Mouse (Mus musculus) forebrain, postnatal 0 days (tissue): ENCODE data around the gene Rgl2. TPM values are rescaled to one million over a fixed set of nuclear protein-coding genes. Genes with fewer than 3 reads are reported as not detected.

Experiments used
- ATAC-seq: fragments of 200-750 bp; cut with Nextera tagmentation; 2 replicates; pipeline ENCODE4 v1.8.0; 2017; ENCODE audit warnings: mild to moderate bottlenecking, moderate library complexity
- DNase-seq: peaks from one replicate; pipeline ENCODE4 v3.0.0-alpha.2; 2015
- H3K27ac ChIP-seq: fragments of 300-500 bp; sonication (generic); 2 replicates; pipeline ENCODE4 v1.5.1; 2014; ENCODE audit warnings: low read depth, mild to moderate bottlenecking, antibody characterized with exemption, low read length, moderate library complexity, mixed read lengths
- H3K27me3 ChIP-seq: fragments of 300-500 bp; sonication (generic); 2 replicates; pipeline ENCODE4 v1.6.1; 2014; ENCODE audit warnings: mild to moderate bottlenecking, low read length, mixed read lengths; ENCODE audit not compliant: insufficient read depth
- H3K36me3 ChIP-seq: fragments of 300-500 bp; sonication (generic); 2 replicates; pipeline ENCODE4 v1.6.1; 2014; ENCODE audit warnings: mild to moderate bottlenecking, moderate library complexity; ENCODE audit not compliant: insufficient read depth
- H3K4me1 ChIP-seq: fragments of 300-500 bp; sonication (generic); 2 replicates; pipeline ENCODE4 v1.6.1; 2014; ENCODE audit warnings: antibody characterized with exemption; ENCODE audit not compliant: insufficient read depth
- H3K4me2 ChIP-seq: fragments of 300-500 bp; sonication (generic); 2 replicates; pipeline ENCODE4 v1.6.1; 2014; ENCODE audit warnings: low read depth, mild to moderate bottlenecking, moderate library complexity
- H3K4me3 ChIP-seq: fragments of 300-500 bp; sonication (generic); 2 replicates; pipeline ENCODE4 v1.5.1; 2014; ENCODE audit warnings: low read depth, low read length, mixed read lengths
- H3K9ac ChIP-seq: fragments of 300-500 bp; sonication (generic); 2 replicates; pipeline ENCODE4 v1.6.1; 2014; ENCODE audit warnings: mild to moderate bottlenecking
- H3K9me3 ChIP-seq: fragments of 300-500 bp; sonication (generic); 2 replicates; pipeline ENCODE4 v1.6.1; 2016; ENCODE audit warnings: low read length
- CTCF ChIP-seq: sonication (generic); IDR thresholded peaks from 2 replicates; pipeline ENCODE4 v1.5.1; 2016; ENCODE audit warnings: antibody characterized with exemption, control low read depth, low read depth
- WGBS: fragments of 180-500 bp; shearing (Covaris S2); extraction: QIAGEN DNeasy Blood & Tissue Kit; methylation state at CpG from one replicate; pipeline ENCODE4 v1.1.7; 2014; 5-methylcytosine and 5-hydroxymethylcytosine counted together
- polyA plus RNA-seq: library from polyadenylated mRNA; unstranded; fragments of >200 nt; fragmentation: Nextera tagmentation; extraction: Ambion mirVana; gene quantifications from 2 replicates; pipeline ENCODE4 v1.2.1, GENCODE M21; 2015
- total RNA-seq: library from RNA; depleted of rRNA; stranded (reverse); fragments of >200 nt; gene quantifications from 2 replicates; pipeline ENCODE4 v1.2.3, GENCODE M21; 2014

Rgl2 gene
- total and polyA plus RNA-seq, 2 experiments from 2014 or later, result 27.1 to 75.7 TPM

DNA sequence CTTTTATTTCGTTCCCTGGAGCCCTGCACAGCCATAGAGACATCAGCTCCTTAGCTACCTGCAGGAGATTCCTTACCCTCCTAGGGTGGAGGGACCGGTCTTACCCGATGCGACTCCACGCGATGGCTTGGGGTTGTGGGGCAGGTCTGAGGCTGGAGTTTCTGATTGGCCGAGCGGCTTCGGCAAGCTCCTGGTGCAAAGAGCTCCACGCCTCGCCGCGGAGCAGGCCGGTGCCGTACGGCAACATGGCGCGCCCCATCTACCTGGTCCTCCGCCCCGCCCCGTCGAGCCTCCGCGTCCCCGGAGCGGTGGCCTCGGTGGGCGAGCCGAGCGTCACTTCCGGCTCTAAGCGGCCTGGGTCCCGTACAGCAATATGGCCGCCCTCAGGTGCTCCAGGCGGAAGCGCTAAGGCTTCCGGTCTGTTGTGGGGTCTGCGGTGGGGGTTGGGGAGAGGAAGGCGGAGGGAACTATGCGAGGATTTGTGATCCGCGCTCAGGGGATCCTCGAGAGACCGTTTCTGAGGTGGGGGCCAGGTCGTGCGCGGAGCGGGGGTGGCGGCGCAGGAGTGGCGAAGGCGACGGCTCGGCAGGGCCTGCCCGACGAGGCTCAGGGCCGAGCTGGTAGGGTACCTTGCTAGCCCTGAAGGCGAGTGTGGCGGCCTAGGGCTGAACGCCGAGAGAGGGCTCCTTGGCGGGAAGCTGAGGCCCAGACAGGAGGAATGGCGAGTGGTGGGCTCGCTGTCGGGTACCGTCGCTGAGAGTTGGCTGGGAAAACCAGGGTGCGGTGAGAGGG is 20.1 kb upstream of the Rgl2 start, which contains the start of gene Daxx:
Daxx (plus strand) TSS at position 338 of the 792 bp plus-strand sequence.
- Histone ChIP-seq H3K36me3 (peaks cover 29% of the 10 kb centered on the region), H3K9me3 (no peaks in the 10 kb centered on the region), H3K9ac (peak within 1 kb of the TSS; percentile 90), H3K27ac (peak within 1 kb of the TSS; percentile 91), H3K27me3 (no peaks in the 10 kb centered on the region), H3K4me2 (peak within 1 kb of the TSS; percentile 77), H3K4me3 (peak within 1 kb of the TSS; percentile 80), H3K4me1 (peaks cover 7% of the 10 kb centered on the region; the same call in 1 of the 2 replicates)
- ATAC-seq (peak; percentile 97), DNase-seq (peak; percentile 99)
- TF ChIP-seq CTCF, result no peak; the same call in 1 of the 2 replicates
- WGBS, result 2% methylated on average over 63 of the region's 68 CpGs

GRCm38 (mm10) chr17:33909869-33910250 is 19.5 kb upstream of the Rgl2 start:
- H3K9ac ChIP-seq, result peak overlapping the region; percentile 90
- ATAC-seq (no peak), DNase-seq (peak; percentile 33)
- peak overlapping the region; percentile 91 for H3K27ac ChIP-seq
- under 1% methylated on average over 14 of the region's 14 CpGs for WGBS
- no peaks in the 10 kb centered on the region for H3K27me3 ChIP-seq
- H3K4me3 ChIP-seq, result peak overlapping the region; percentile 80
- no peak for TF ChIP-seq CTCF
- peaks cover 7% of the 10 kb centered on the region; the same call in 1 of the 2 replicates for H3K4me1 ChIP-seq
- peaks cover 35% of the 10 kb centered on the region for H3K36me3 ChIP-seq
- no peaks in the 10 kb centered on the region for H3K9me3 ChIP-seq
- peak overlapping the region; percentile 77 for H3K4me2 ChIP-seq

DNA sequence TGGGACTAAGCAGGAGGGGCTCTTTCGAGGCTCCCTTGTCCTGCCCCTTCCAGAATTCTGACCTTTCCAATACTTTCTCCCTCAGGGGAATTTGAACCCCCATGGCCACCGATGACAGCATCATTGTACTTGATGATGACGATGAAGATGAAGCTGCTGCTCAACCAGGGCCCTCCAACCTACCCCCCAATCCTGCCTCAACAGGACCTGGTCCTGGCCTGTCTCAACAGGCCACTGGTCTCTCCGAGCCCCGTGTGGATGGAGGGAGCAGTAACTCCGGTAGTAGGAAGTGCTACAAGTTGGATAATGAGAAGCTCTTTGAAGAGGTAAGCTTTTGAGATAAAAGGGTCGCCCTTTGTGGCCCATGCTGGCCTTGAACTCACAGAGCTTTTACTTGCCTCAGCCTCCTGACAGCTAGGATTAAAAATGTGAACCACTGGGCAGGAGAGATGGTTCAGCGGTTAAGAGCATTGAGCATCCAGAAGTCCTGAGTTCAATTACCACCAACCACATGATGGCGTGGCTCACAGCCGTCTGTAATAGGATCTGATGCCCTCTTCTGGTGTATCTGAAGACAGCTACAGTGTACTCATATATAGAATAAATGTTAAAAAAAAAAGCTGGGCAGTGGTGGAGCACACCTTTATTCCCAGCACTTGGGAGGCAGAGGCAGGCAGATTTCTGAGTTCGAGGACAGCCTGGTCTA is 18.8 kb upstream of the Rgl2 start:
- Histone ChIP-seq H3K4me3 (peak overlapping the region; percentile 80), H3K36me3 (peaks cover 39% of the 10 kb centered on the region), H3K4me1 (peaks cover 7% of the 10 kb centered on the region; the same call in 1 of the 2 replicates), H3K4me2 (peak overlapping the region; percentile 77), H3K9me3 (no peaks in the 10 kb centered on the region), H3K27me3 (no peaks in the 10 kb centered on the region), H3K9ac (peak overlapping the region; percentile 90; the same call in 1 of the 2 replicates), H3K27ac (no peak overlapping the region)
- no peak for DNase-seq
- peak; percentile 39 for TF ChIP-seq CTCF
- no peak for ATAC-seq
- 51% methylated on average over 11 of the region's 11 CpGs for WGBS

DNA sequence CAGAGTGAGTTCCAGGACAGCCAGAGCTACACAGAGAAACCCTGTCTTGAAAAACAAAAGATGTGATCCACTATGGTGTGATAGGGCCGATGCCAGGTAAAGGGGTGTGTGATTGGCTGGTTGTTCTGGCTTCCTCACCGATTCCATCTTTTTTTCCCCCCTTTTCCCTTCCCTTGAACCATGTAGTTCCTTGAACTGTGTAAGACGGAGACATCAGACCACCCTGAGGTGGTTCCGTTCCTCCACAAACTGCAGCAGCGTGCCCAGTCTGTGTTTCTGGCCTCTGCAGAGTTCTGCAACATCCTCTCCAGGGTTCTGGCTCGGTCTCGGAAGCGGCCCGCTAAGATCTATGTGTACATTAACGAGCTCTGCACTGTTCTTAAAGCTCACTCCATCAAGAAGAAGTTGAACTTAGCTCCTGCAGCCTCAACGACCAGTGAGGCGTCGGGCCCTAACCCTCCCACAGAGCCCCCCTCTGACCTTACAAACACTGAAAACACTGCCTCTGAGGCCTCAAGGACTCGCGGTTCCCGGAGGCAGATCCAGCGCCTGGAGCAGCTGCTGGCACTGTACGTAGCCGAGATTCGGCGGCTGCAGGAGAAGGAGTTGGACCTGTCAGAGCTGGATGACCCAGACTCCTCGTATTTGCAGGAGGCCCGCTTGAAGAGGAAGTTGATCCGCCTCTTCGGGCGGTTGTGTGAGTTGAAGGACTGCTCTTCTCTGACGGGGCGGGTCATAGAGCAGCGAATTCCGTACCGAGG is 18.1 kb upstream of the Rgl2 start:
- Histone ChIP-seq H3K4me3 (no peak overlapping the region), H3K36me3 (peaks cover 39% of the 10 kb centered on the region), H3K9me3 (no peaks in the 10 kb centered on the region), H3K27me3 (no peaks in the 10 kb centered on the region), H3K4me2 (no peak overlapping the region), H3K4me1 (peaks cover 7% of the 10 kb centered on the region; the same call in 1 of the 2 replicates), H3K9ac (no peak overlapping the region), H3K27ac (no peak overlapping the region)
- no peak for TF ChIP-seq CTCF
- 89% methylated on average over 31 of the region's 31 CpGs for WGBS
- DNase-seq (no peak), ATAC-seq (no peak)

DNA sequence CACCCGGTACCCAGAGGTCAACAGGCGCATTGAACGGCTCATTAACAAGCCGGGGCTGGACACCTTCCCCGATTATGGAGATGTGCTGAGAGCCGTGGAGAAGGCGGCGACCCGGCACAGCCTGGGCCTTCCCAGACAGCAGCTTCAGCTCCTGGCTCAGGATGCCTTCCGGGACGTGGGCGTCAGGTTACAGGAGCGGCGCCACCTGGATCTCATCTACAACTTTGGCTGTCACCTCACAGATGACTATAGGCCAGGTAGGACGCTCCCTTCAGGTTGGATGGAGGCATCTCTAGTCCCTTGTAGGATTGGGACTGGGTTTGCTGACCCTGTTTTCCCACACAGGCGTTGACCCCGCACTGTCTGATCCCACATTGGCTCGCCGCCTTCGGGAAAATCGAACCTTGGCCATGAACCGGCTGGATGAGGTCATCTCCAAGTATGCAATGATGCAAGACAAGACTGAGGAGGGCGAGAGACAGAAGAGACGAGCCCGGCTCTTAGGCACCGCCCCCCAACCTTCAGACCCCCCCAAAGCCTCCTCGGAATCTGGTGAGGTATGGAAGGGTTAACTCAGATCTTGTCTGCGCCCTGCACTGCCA is 17.4 kb upstream of the Rgl2 start:
- no peak for ATAC-seq
- no peak overlapping the region for H3K9ac ChIP-seq
- no peak overlapping the region for H3K27ac ChIP-seq
- no peak for DNase-seq
- no peaks in the 10 kb centered on the region for H3K9me3 ChIP-seq
- H3K27me3 ChIP-seq, result no peaks in the 10 kb centered on the region
- TF ChIP-seq CTCF, result no peak
- H3K4me3 ChIP-seq, result no peak overlapping the region
- H3K4me2 ChIP-seq, result no peak overlapping the region
- 92% methylated on average over 28 of the region's 28 CpGs for WGBS
- H3K4me1 ChIP-seq, result peaks cover 7% of the 10 kb centered on the region; the same call in 1 of the 2 replicates
- H3K36me3 ChIP-seq, result peaks cover 39% of the 10 kb centered on the region

DNA sequence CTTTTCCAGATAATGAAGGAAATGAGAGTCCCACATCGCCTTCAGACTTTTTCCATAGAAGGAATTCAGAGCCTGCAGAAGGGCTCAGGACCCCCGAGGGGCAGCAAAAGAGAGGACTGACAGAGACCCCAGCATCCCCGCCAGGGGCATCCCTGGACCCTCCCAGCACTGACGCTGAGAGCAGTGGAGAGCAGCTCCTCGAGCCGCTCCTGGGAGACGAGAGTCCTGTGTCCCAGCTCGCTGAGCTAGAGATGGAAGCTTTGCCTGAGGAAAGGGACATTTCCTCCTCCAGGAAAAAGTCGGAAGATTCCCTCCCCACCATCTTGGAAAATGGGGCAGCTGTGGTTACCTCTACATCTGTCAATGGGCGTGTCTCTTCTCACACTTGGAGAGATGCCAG is 16.1 kb upstream of the Rgl2 start:
- H3K36me3 ChIP-seq, result peaks cover 43% of the 10 kb centered on the region
- TF ChIP-seq CTCF, result no peak
- no peak overlapping the region for H3K27ac ChIP-seq
- H3K9me3 ChIP-seq, result no peaks in the 10 kb centered on the region
- peaks cover 7% of the 10 kb centered on the region; the same call in 1 of the 2 replicates for H3K4me1 ChIP-seq
- no peak overlapping the region for H3K4me2 ChIP-seq
- no peak overlapping the region for H3K4me3 ChIP-seq
- ATAC-seq, result no peak
- DNase-seq, result no peak
- no peaks in the 10 kb centered on the region for H3K27me3 ChIP-seq
- no peak overlapping the region for H3K9ac ChIP-seq
- WGBS, result 88% methylated on average over 10 of the region's 10 CpGs
